Mouse (Mus musculus) urinary bladder, adult 2 months (tissue): ENCODE results near the gene Gpr88. TPM values are rescaled to one million over a fixed set of nuclear protein-coding genes. Genes with fewer than 3 reads are reported as not detected.

ENCODE experiments used
- DNase-seq: peaks from one replicate; pipeline ENCODE4 v3.0.0; 2022; ENCODE audit warnings: low spot score
- polyA plus RNA-seq: library from polyadenylated mRNA; depleted of rRNA; stranded (reverse); fragments of >200 nt; gene quantifications from 2 replicates; pipeline ENCODE4 v1.2.3, GENCODE M21; 2012; rRNA removed

Gene Gpr88
- polyA plus RNA-seq, 1 experiment, result 1.1 TPM

- no peak for DNase-seq
Measured at GRCm38 (mm10) chr3:116200060-116200459, 53.2 kb downstream of the Gpr88 start.

Other genes with a start within 250 kb of the Gpr88 start
- 23.9 and 28.3 TPM in 2 replicates for gene Slc30a7, start 246.1 kb downstream of the Gpr88 start, polyA plus RNA-seq
- gene Extl2, start 246.0 kb downstream of the Gpr88 start, polyA plus RNA-seq, result 12.2 and 16.1 TPM in 2 replicates
- 43.3 and 46.6 TPM in 2 replicates for gene Vcam1, start 123.8 kb downstream of the Gpr88 start, polyA plus RNA-seq
- 6.3 and 6.6 TPM in 2 replicates for gene Cdc14a, start 170.5 kb upstream of the Gpr88 start, polyA plus RNA-seq